Mouse (Mus musculus) bone marrow macrophage, adult 2 months (primary cell): Measurements from ENCODE around the gene Zdhhc1.

Source experiments
- CTCF ChIP-seq: IDR thresholded peaks from 2 replicates; pipeline ENCODE4 v1.5.1; 2012; ENCODE audit warnings: low read depth, mild to moderate bottlenecking, low read length, moderate library complexity
- POLR2A ChIP-seq: IDR thresholded peaks from 2 replicates; pipeline ENCODE4 v1.6.1; 2012; ENCODE audit warnings: mild to moderate bottlenecking, low read depth, low read length, borderline replicate concordance

DNA sequence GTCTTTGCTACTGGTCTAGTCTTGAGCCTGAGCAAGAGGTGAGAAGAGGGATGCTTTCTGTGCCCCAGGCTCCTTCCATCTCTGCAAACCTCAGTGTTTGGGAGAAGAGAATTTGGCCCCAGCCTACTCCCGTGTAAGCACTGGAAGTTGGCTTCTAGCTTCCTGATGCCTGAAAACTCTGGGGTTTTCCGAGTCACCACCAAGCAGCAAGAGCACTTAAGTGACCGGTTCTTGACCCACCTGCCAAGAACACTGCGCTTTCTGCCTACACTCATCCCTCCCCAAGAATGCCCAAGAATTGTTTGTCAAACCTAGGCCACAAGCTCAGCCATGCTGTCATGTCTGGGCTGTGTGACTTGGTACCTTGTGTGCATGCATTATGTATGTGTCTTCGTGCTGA lies 23.8 kb upstream of the Zdhhc1 start:
- TF ChIP-seq CTCF (no peak), POLR2A (no peak)
